10 mouse cellular contexts compared by ENCODE assay signal in genomic region chr8:72990425-72990824, GRCm38 (mm10).
"Had no signal": no experiment of that assay in that cellular context is flagged by ENCODE, and none has a peak within 500 bp of the region (broad histone marks: within the 10 kb centered on the region; RNA-seq: fewer than 3 reads in every experiment).

No protein-coding gene starts in this region.

- DNase-seq: kidney, postnatal 10 days; kidney, postnatal 36 days; left cerebral cortex, postnatal 4 days; liver, postnatal 0 days; lung, embryonic 14.5 days; right cerebral cortex, adult 18-20 months; right cerebral cortex, postnatal 14 days; right cerebral cortex, postnatal 4 days; thymus, adult 2 months; thymus, postnatal 25 days had no signal
